Mouse (Mus musculus) lung, postnatal 0 days (tissue): ENCODE measurements around the gene Kifc3.

Experiments
- CTCF ChIP-seq: IDR thresholded peaks from 2 replicates; pipeline ENCODE4 v1.5.1; 2016; ENCODE audit warnings: antibody characterized with exemption, mild to moderate bottlenecking
- EP300 ChIP-seq: IDR thresholded peaks from 2 replicates; pipeline ENCODE4 v1.6.1; 2016; ENCODE audit warnings: antibody characterized with exemption, mild to moderate bottlenecking, control low read depth

DNA sequence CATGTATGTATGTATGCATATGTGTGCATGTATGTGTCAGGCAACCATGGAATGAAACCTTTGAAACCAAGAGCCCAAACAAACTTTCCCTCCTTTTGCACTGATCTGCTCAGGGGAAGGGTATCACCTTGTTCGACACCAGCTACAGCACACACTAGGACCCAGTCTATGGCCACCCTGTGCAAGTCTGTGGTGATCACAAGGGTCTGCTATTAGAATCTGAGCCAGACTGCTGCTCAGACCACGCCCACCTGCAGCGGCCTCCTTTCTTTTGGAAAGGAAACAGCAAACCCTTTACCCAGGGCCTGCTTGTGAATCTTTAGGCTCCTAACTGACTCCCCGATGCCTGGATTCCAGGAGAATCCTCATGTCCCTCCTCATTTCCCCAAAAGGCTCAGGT is 41.2 kb upstream of the Kifc3 start:
- TF ChIP-seq CTCF (no peak), EP300 (no peak)
